Mouse (Mus musculus): ENCODE measurements around the gene Scgb2b27. TPM values are rescaled to one million over a fixed set of nuclear protein-coding genes. Genes with fewer than 3 reads are reported as not detected.
"Not testable (repeated sequence)": the region's sequence is repeated elsewhere in the genome, so short reads cannot be mapped to it uniquely, and the experiment has no call there.

Gene Scgb2b27
- total RNA-seq, 1 experiment: not detected

GRCm38 (mm10) chr7:34025641-34026040 is 11.9 kb upstream of the Scgb2b27 start:
- no peak for DNase-seq (ENCODE audit: low read depth, low spot score)
- in situ Hi-C loops (cut with MboI; ENCODE audit: low sequenced_read_pairs in 2 of 2, unreplicated experiment in 2 of 2): no loop called here
- no peak overlapping the region for H3K27ac ChIP-seq (ENCODE audit: insufficient read depth, low read depth, low read length, poor library complexity, severe bottlenecking)
- H3K4me3 ChIP-seq (ENCODE audit: insufficient read depth in 1 of 2, low read depth in 1 of 2, low read length in 2 of 2, poor library complexity in 1 of 2, severe bottlenecking in 1 of 2): no peak overlapping the region
- no peaks in the 10 kb centered on the region for H3K9me3 ChIP-seq (ENCODE audit: control insufficient read depth, insufficient read depth, low read depth, low read length)
- H3K36me3 ChIP-seq (ENCODE audit: control insufficient read depth, insufficient read depth, low read length, poor library complexity, severe bottlenecking): no peaks in the 10 kb centered on the region
- no peaks in the 10 kb centered on the region for H3K4me1 ChIP-seq (ENCODE audit: control insufficient read depth in 2 of 2, insufficient read depth in 2 of 2, low read length in 2 of 2, poor library complexity in 1 of 2)
- TF ChIP-seq MAFK (IDR thresholded peaks at IDR 0.05; ENCODE audit: insufficient read depth, low read depth, low read length) (no peak), ZNF384 (IDR thresholded peaks at IDR 0.05; ENCODE audit: low read depth, low read length) (no peak), ZC3H11A (IDR thresholded peaks at IDR 0.05; ENCODE audit: borderline replicate concordance, low read depth, low read length) (no peak), HCFC1 (IDR thresholded peaks at IDR 0.05; ENCODE audit: borderline replicate concordance, insufficient read depth, low read length) (no peak), CHD2 (IDR thresholded peaks at IDR 0.05; ENCODE audit: low read depth, low read length) (no peak)
- H3K9ac ChIP-seq (ENCODE audit: insufficient read depth, low read depth, low read length, poor library complexity, severe bottlenecking): no peak overlapping the region

- H3K27ac ChIP-seq (ENCODE audit: insufficient read depth, low read depth, low read length, poor library complexity, severe bottlenecking); H3K36me3 ChIP-seq (ENCODE audit: control insufficient read depth, insufficient read depth, low read length, poor library complexity, severe bottlenecking); H3K9ac ChIP-seq (ENCODE audit: insufficient read depth, low read depth, low read length, poor library complexity, severe bottlenecking); H3K9me3 ChIP-seq (ENCODE audit: control insufficient read depth, insufficient read depth, low read depth, low read length); H3K4me3 ChIP-seq (ENCODE audit: insufficient read depth in 1 of 2, low read depth in 1 of 2, low read length in 2 of 2, poor library complexity in 1 of 2, severe bottlenecking in 1 of 2); in situ Hi-C loops (cut with MboI; ENCODE audit: low sequenced_read_pairs in 2 of 2, unreplicated experiment in 2 of 2); DNase-seq (ENCODE audit: low read depth, low spot score); H3K4me1 ChIP-seq (ENCODE audit: control insufficient read depth in 2 of 2, insufficient read depth in 2 of 2, low read length in 2 of 2, poor library complexity in 1 of 2): not testable (repeated sequence)
These were observed 7.4 kb upstream of the Scgb2b27 start, which contains the start of gene Scgb1b27 for GRCm38 (mm10) chr7:34021183-34021582. Scgb1b27 (plus strand) TSS chr7:34021483.

GRCm38 (mm10) chr7:33982281-33982680 is 31.5 kb downstream of the Scgb2b27 start:
- H3K4me1 ChIP-seq (ENCODE audit: control insufficient read depth in 2 of 2, insufficient read depth in 2 of 2, low read length in 2 of 2, poor library complexity in 1 of 2); H3K9me3 ChIP-seq (ENCODE audit: control insufficient read depth, insufficient read depth, low read depth, low read length); H3K4me3 ChIP-seq (ENCODE audit: insufficient read depth in 1 of 2, low read depth in 1 of 2, low read length in 2 of 2, poor library complexity in 1 of 2, severe bottlenecking in 1 of 2); H3K9ac ChIP-seq (ENCODE audit: insufficient read depth, low read depth, low read length, poor library complexity, severe bottlenecking); H3K27ac ChIP-seq (ENCODE audit: insufficient read depth, low read depth, low read length, poor library complexity, severe bottlenecking); in situ Hi-C loops (cut with MboI; ENCODE audit: low sequenced_read_pairs in 2 of 2, unreplicated experiment in 2 of 2); H3K36me3 ChIP-seq (ENCODE audit: control insufficient read depth, insufficient read depth, low read length, poor library complexity, severe bottlenecking); DNase-seq (ENCODE audit: low read depth, low spot score): not testable (repeated sequence)

Other genes with a start within 250 kb of the Scgb2b27 start
- gene Scgb2b26, start 68.9 kb downstream of the Scgb2b27 start, total RNA-seq (2012; rRNA removed): not detected in 2 replicates
- not detected in 2 replicates for gene Scgb1b27, start 7.5 kb upstream of the Scgb2b27 start, total RNA-seq (2012; rRNA removed)
- not detected in 2 replicates for gene Scgb1b30, start 81.5 kb upstream of the Scgb2b27 start, total RNA-seq (2012; rRNA removed)
- gene Wtip, start 119.3 kb upstream of the Scgb2b27 start, total RNA-seq (2012; rRNA removed): 68.6 and 96.7 TPM in 2 replicates
- gene Uba2, start 155.7 kb upstream of the Scgb2b27 start, total RNA-seq (2012; rRNA removed): 298 and 351 TPM in 2 replicates
- 57.7 and 69.2 TPM in 2 replicates for gene Pdcd2l, start 182.7 kb upstream of the Scgb2b27 start, total RNA-seq (2012; rRNA removed)
- 227 and 285 TPM in 2 replicates for gene Gpi1, start 216.4 kb upstream of the Scgb2b27 start, total RNA-seq (2012; rRNA removed)
- not detected in 2 replicates for gene Gm6096, start 237.1 kb upstream of the Scgb2b27 start, total RNA-seq (2012; rRNA removed)

All from ES-E14 (cell line).